Comparison of ENCODE assay signal across 8 mouse cellular contexts in the genomic region with DNA sequence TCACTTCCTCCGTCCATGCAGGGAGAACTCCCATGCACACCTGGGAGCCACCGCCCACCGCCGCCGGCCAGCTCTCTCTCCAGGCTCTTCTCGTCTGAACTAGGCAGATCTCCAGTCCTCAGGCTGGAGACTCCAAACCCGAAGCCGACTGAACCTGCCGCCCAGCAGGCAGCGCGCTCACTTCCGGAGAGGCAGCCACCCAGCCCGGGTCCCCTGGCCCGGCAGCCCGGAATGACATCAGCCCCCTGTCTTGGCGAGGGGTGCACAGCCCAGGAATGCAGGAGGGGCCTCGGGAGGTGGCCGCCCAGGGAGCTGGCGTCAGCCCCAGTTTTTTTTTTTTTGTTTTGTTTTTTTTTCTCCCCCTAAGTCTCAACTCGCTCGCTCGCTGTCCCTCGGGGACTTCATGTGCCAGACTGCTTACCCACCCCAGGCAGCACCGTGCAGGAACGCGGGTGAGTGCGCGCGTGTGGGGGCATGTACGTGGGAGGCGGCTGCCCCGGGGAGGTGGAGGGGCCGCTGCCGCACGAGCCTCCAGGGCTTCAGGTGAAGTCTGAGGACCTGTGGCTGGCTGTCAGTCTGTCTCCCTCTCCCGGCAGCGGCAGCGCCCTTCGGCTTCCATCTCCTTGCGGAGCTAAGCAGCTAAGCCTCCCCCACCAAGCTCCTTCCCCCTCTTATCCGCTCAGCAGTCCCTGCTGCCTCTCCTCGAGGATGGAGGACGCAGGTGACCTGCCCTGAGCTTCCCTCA. TPM values are rescaled to one million over a fixed set of nuclear protein-coding genes. Genes with fewer than 3 reads are reported as not detected.
DNase-seq lines count a peak whose midpoint lies in the region; ATAC-seq lines count a peak whose summit lies in the region.

No protein-coding gene starts in this region.

- peak; percentile 73 for ATAC-seq in forebrain, embryonic 13.5 days
- ATAC-seq in erythroid progenitor cell, adult 5-6 weeks (replicated peaks; ENCODE audit: low FRiP score, poor library complexity, severe bottlenecking) = no peak

- under 1% methylated on average over 43 of the region's 43 CpGs for WGBS in forebrain, embryonic 13.5 days

- H3K4me1 ChIP-seq in forebrain, embryonic 13.5 days = peaks cover 56% of the 10 kb centered on the region
- H3K4me1 ChIP-seq in megakaryocyte, embryonic 14.5 days = peaks cover 66% of the 10 kb centered on the region

- H3K36me3 ChIP-seq in forebrain, embryonic 13.5 days (ENCODE audit: poor library complexity, severe bottlenecking) = no peaks in the 10 kb centered on the region
- peaks cover 10% of the 10 kb centered on the region for H3K36me3 ChIP-seq in megakaryocyte, embryonic 14.5 days (replicated peaks; ENCODE audit: low read length)

- H3K4me2 ChIP-seq in forebrain, embryonic 13.5 days = peak overlapping the region; percentile 77

- intact Hi-C loops in heart, postnatal 36 days (cut with DNase I) = loop anchor here (2.0 kb wide), 1 partner anchor 28 kb away; no protein-coding TSS in a partner anchor

- H3K4me3 ChIP-seq in forebrain, embryonic 13.5 days = peak overlapping the region; percentile 41
- peak overlapping the region; percentile 94 for H3K4me3 ChIP-seq in megakaryocyte, embryonic 14.5 days (replicated peaks)

- peak overlapping the region; percentile 63 for H3K9ac ChIP-seq in forebrain, embryonic 13.5 days

- peaks cover 11% of the 10 kb centered on the region for H3K27me3 ChIP-seq in forebrain, embryonic 13.5 days
- peaks cover 61% of the 10 kb centered on the region for H3K27me3 ChIP-seq in megakaryocyte, embryonic 14.5 days (replicated peaks)

- H3K27ac ChIP-seq in forebrain, embryonic 13.5 days = peak overlapping the region; percentile 6; the same call in 1 of the 2 replicates

- DNase-seq in B cell, adult 2 months = peak; percentile 48 to 55
- DNase-seq in T-cell, adult 2 months (ENCODE audit: low spot score) = peak; percentile 8
- peak; percentile 75 to 78 for DNase-seq in heart, postnatal 36 days
- peak; percentile 45 to 62 for DNase-seq in layer of hippocampus, postnatal 14 days (ENCODE audit: low spot score in 2 of 2)
- DNase-seq in right cerebral cortex, postnatal 25 days = peak; percentile 64

- no peaks in the 10 kb centered on the region; the same call in 1 of the 2 replicates for H3K9me3 ChIP-seq in forebrain, embryonic 13.5 days (replicated peaks)
- peaks cover 15% of the 10 kb centered on the region for H3K9me3 ChIP-seq in megakaryocyte, embryonic 14.5 days

RNA-seq across cellular contexts. Expression of a gene that starts 57.1 kb away (rescaled TPM):
- polyA plus RNA-seq in forebrain, embryonic 13.5 days (2015; fragmentation: Nextera tagmentation; extraction: Ambion mirVana) = 0.57 and 0.65 TPM in 2 replicates
- total RNA-seq in heart, postnatal 36 days (2021) = 1 to 10 TPM in 1 of 2 experiments, under 1 TPM in 1; 0.28 to 1.8 TPM
- total RNA-seq in layer of hippocampus, postnatal 14 days (2021) = 1 to 10 TPM; 2.6 to 3.0 TPM
- 1.6 and 3.5 TPM in 2 replicates for polyA plus RNA-seq in megakaryocyte, embryonic 14.5 days (2012; ENCODE audit: insufficient read depth, low replicate concordance)
- total RNA-seq in erythroid progenitor cell, adult 5-6 weeks (2015; ENCODE audit: low replicate concordance) = not detected in 2 replicates
- total RNA-seq in erythroid progenitor cell, adult 5-6 weeks (2017; ENCODE audit: low replicate concordance) = not detected in 2 replicates

Comparison
In these comparisons a context has a peak if more than half of its experiments do, and no peak if none do; other contexts are left out.
1. DNase-seq: peak in every context shown above with its lines; median percentile 76 in heart, postnatal 36 days; 64 in right cerebral cortex, postnatal 25 days; 54 in layer of hippocampus, postnatal 14 days; 52 in B cell, adult 2 months; 8 in T-cell, adult 2 months.